Mouse (Mus musculus) brain, embryonic 18.5 days (tissue): ENCODE data around the gene Vmn1r181.
"Not testable (repeated sequence)": the region's sequence is repeated elsewhere in the genome, so short reads cannot be mapped to it uniquely, and the experiment has no call there.

Experiments
- DNase-seq: peaks from one replicate; pipeline ENCODE4 v3.0.0-alpha.2; 2012; ENCODE audit warnings: low read depth, low spot score

The Vmn1r181 gene

DNA sequence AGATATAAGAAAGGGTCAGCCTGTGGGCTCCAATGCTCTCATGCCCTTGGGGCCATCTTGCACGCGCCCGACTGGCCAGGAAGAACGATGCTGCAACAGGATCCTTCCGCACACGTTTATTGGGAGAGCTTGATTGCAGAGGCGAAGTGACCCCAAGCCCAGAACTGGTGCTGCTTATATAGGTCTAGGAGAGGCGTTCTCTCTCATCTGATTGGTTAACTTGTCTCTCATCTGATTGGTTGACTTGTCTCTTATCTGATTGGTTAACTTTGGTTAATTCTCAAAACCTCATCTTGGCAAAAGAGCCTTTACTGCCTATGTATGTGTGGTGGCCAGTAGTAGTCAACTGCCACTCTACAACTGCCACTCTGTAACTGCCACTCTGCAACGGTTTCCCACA lies at the start of gene Vmn1r181:
TSS of gene Vmn1r181 (plus strand) at position 301 of the 400 bp plus-strand sequence.
- not testable (repeated sequence) for DNase-seq

- DNase-seq = no peak
Observed at GRCm38 (mm10) chr7:23926678-23927077, 47.7 kb upstream of the Vmn1r181 start, which contains the start of gene Vmn1r179. Gene Vmn1r179, plus strand, starts transcription at chr7:23926978.

DNA sequence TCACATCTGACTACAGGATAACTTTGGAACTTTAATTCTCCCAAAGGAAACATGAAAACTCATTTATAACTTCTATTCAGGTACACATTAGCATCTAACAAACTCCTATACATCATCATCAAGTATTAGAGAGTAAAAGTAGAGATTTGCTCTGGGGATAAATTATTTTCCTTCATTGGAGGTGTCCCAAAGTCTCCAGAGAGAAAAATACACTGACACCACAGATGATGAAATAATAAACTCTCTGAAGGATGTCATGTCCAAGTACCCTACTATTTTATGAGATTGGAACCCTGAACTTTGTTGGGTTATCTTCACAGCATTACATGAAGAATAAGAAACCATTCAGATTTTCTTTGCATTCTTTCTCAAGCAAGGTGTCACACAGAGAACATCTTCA lies 24.1 kb upstream of the Vmn1r181 start, which contains the start of gene Vmn1r180:
TSS of gene Vmn1r180 (plus strand) at position 301 of the 400 bp plus-strand sequence.
- no peak for DNase-seq

GRCm38 (mm10) chr7:23968044-23968443 lies 6.4 kb upstream of the Vmn1r181 start:
- not testable (repeated sequence) for DNase-seq

GRCm38 (mm10) chr7:24001391-24001790 lies 27.0 kb downstream of the Vmn1r181 start, which contains the start of gene V1rd19:
Gene V1rd19, plus strand, starts transcription at chr7:24001691.
- DNase-seq = no peak
